Comparison of ENCODE assay signal across 33 mouse cellular contexts in the genomic region with DNA sequence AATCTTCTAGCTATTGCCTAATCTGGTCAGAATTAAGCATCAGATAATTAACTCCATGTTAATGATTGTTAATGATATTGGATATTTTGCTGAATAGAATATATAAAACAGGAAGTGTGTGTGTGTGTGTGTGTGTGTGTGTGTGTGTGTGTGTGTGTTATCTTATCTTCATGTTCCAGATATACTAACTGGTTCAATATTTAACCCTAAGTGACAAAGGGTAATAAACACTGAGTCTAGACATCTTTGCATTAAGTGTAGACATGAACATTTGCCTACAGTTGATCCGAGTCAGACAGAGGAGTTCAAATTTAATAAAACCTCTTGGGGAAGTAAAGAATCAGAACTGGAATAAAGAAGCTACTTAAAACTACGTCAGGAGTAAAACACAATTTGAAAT.
"Had no signal": no experiment of that assay in that cellular context is flagged by ENCODE, and none has a peak within 500 bp of the region (broad histone marks: within the 10 kb centered on the region; RNA-seq: fewer than 3 reads in every experiment).

No protein-coding gene starts in this region.

- H3K4me1 ChIP-seq: heart, embryonic 10.5 days; heart, embryonic 12.5 days; heart, embryonic 13.5 days; heart, embryonic 15.5 days; hindbrain, embryonic 10.5 days; hindbrain, embryonic 12.5 days; hindbrain, embryonic 13.5 days; hindbrain, embryonic 15.5 days; kidney, embryonic 15.5 days had no signal

- H3K9me3 ChIP-seq: heart, embryonic 10.5 days; heart, embryonic 12.5 days; heart, embryonic 13.5 days; heart, embryonic 15.5 days; hindbrain, embryonic 10.5 days; hindbrain, embryonic 12.5 days; hindbrain, embryonic 13.5 days; hindbrain, embryonic 15.5 days; kidney, embryonic 15.5 days had no signal

- H3K4me3 ChIP-seq: heart, embryonic 10.5 days; heart, embryonic 12.5 days; heart, embryonic 13.5 days; heart, embryonic 15.5 days; hindbrain, embryonic 10.5 days; hindbrain, embryonic 12.5 days; hindbrain, embryonic 13.5 days; hindbrain, embryonic 15.5 days; kidney, embryonic 15.5 days; layer of hippocampus, adult 2 months; left cerebral cortex, adult 2 months had no signal

- H3K27ac ChIP-seq: heart, embryonic 10.5 days; heart, embryonic 13.5 days; heart, embryonic 15.5 days; hindbrain, embryonic 10.5 days; hindbrain, embryonic 12.5 days; hindbrain, embryonic 13.5 days; hindbrain, embryonic 14.5 days; hindbrain, embryonic 15.5 days; hindbrain, postnatal 0 days; kidney, embryonic 15.5 days; kidney, postnatal 0 days; layer of hippocampus, adult 2 months; left cerebral cortex, adult 2 months had no signal

- H3K9ac ChIP-seq: heart, embryonic 12.5 days; heart, embryonic 13.5 days; heart, embryonic 15.5 days; hindbrain, embryonic 12.5 days; hindbrain, embryonic 13.5 days; hindbrain, embryonic 14.5 days; hindbrain, embryonic 15.5 days; kidney, embryonic 15.5 days had no signal

- ATAC-seq: hindbrain, embryonic 16.5 days; hindbrain, postnatal 0 days; inflammation-experienced regulatory T-cells, adult 6 months had no signal

- DNase-seq: heart, postnatal 10 days; heart, postnatal 14 days; heart, postnatal 36 days; heart, postnatal 4 days; kidney, adult 11 months; kidney, adult 18-20 months; kidney, adult 2 months; kidney, adult 8-10 months; kidney, adult 9 months; kidney, postnatal 10 days; kidney, postnatal 14 days; kidney, postnatal 25 days; kidney, postnatal 36 days; kidney, postnatal 4 days; layer of hippocampus, adult 9-11 months; layer of hippocampus, postnatal 36 days had no signal

- H3K4me2 ChIP-seq: heart, embryonic 11.5 days; heart, embryonic 12.5 days; heart, embryonic 13.5 days; heart, embryonic 15.5 days; hindbrain, embryonic 12.5 days; hindbrain, embryonic 13.5 days; hindbrain, embryonic 14.5 days; hindbrain, embryonic 15.5 days; kidney, embryonic 15.5 days had no signal

- H3K27me3 ChIP-seq: heart, embryonic 12.5 days; heart, embryonic 13.5 days; heart, embryonic 15.5 days; hindbrain, embryonic 12.5 days; hindbrain, embryonic 13.5 days; hindbrain, embryonic 15.5 days; kidney, embryonic 15.5 days had no signal

- H3K36me3 ChIP-seq: heart, embryonic 10.5 days; heart, embryonic 12.5 days; heart, embryonic 13.5 days; heart, embryonic 15.5 days; hindbrain, embryonic 10.5 days; hindbrain, embryonic 12.5 days; hindbrain, embryonic 13.5 days; hindbrain, embryonic 15.5 days; kidney, embryonic 15.5 days had no signal
